ENCODE assay signal across 8 mouse cellular contexts in the genomic region with DNA sequence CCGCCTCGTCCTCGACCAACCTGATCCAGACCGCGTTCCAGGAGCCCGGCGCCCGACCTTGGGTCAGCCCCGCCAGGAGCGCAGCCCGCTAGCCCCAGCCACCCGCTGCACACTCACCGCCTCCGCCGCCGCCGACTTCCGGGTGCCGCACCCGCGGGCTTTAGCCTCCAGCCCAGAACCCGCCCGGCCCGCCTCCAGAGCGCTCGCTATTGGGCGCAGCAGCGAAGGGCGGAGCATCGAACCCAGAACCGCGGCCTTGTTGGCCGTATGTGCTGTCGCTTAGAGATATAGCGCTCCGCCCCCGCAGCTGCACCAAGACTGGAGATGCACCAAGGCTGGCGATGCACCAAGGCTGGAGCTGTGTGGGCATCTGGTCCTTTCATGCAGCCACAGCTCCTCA. TPM values are rescaled to one million over a fixed set of nuclear protein-coding genes. Genes with fewer than 3 reads are reported as not detected.
DNase-seq lines count a peak whose midpoint lies in the region; ATAC-seq and TF ChIP-seq lines count a peak whose summit lies in the region.

No protein-coding gene starts in this region.

- peak overlapping the region; percentile 69 for H3K4me2 ChIP-seq in kidney, embryonic 15.5 days

- 0 out of 2 replicates have a peak overlapping the region, but pooled peaks have one; percentile 15 for H3K27ac ChIP-seq in bone marrow macrophage, adult 2 months (ENCODE audit: insufficient read depth, low read depth, low read length)
- H3K27ac ChIP-seq in embryonic fibroblast, embryonic 13.5 days (ENCODE audit: insufficient read depth, low read length), result no peak overlapping the region
- peak overlapping the region; percentile 74 for H3K27ac ChIP-seq in heart, embryonic 10.5 days
- H3K27ac ChIP-seq in kidney, embryonic 15.5 days, result no peak overlapping the region

- peak overlapping the region; percentile 77 for H3K4me3 ChIP-seq in bone marrow macrophage, adult 2 months (ENCODE audit: insufficient read depth, low read length)
- H3K4me3 ChIP-seq in embryonic fibroblast, embryonic 13.5 days (ENCODE audit: insufficient read depth, low read length), result peak overlapping the region; percentile 63
- peak overlapping the region; percentile 73 for H3K4me3 ChIP-seq in heart, embryonic 10.5 days
- peak overlapping the region; percentile 55 for H3K4me3 ChIP-seq in kidney, embryonic 15.5 days (replicated peaks)

- peak; percentile 92 for ATAC-seq in kidney, embryonic 15.5 days (replicated peaks; ENCODE audit: low FRiP score)
- peak; percentile 92 for ATAC-seq in monocyte, adult 5-6 weeks (replicated peaks; ENCODE audit: insufficient number of reproducible peaks, low FRiP score, low TSS enrichment, poor library complexity, severe bottlenecking)

- TF ChIP-seq POLR2A in bone marrow macrophage, adult 2 months (IDR thresholded peaks at IDR 0.05; ENCODE audit: borderline replicate concordance, low read depth, low read length), result no peak
- peak; percentile 86 for TF ChIP-seq POLR2A in embryonic fibroblast, embryonic 13.5 days (IDR thresholded peaks at IDR 0.05; ENCODE audit: low read depth, low read length)

- peaks cover 15% of the 10 kb centered on the region for H3K4me1 ChIP-seq in bone marrow macrophage, adult 2 months (ENCODE audit: control insufficient read depth, insufficient read depth, low read length)
- peaks cover 4% of the 10 kb centered on the region; the same call in 1 of the 2 replicates for H3K4me1 ChIP-seq in embryonic fibroblast, embryonic 13.5 days (ENCODE audit: control insufficient read depth, insufficient read depth, low read length)
- peaks cover 47% of the 10 kb centered on the region for H3K4me1 ChIP-seq in heart, embryonic 10.5 days
- peaks cover 31% of the 10 kb centered on the region for H3K4me1 ChIP-seq in kidney, embryonic 15.5 days

- H3K36me3 ChIP-seq in heart, embryonic 10.5 days, result no peaks in the 10 kb centered on the region
- H3K36me3 ChIP-seq in kidney, embryonic 15.5 days, result no peaks in the 10 kb centered on the region

- no peak for TF ChIP-seq CTCF in bone marrow macrophage, adult 2 months (IDR thresholded peaks at IDR 0.05; ENCODE audit: low read depth, low read length)
- no peak for TF ChIP-seq CTCF in embryonic fibroblast, embryonic 13.5 days (IDR thresholded peaks at IDR 0.05; ENCODE audit: borderline replicate concordance, insufficient read depth, low read length)

- peak overlapping the region; percentile 40 for H3K9ac ChIP-seq in kidney, embryonic 15.5 days

- peak; percentile 98 for DNase-seq in A20 (ENCODE audit: low read depth, low spot score)
- peak; percentile 97 for DNase-seq in heart, embryonic 10.5 days (ENCODE audit: low spot score)
- DNase-seq in liver, result peak; percentile 98
- peak; percentile 98 to 99 for DNase-seq in spleen, postnatal 4 days (ENCODE audit: low spot score in 2 of 2)

- H3K27me3 ChIP-seq in heart, embryonic 10.5 days (ENCODE audit: insufficient read depth, poor library complexity, severe bottlenecking), result peaks cover 18% of the 10 kb centered on the region
- peaks cover 19% of the 10 kb centered on the region for H3K27me3 ChIP-seq in kidney, embryonic 15.5 days

- 0% methylated on average over 38 of the region's 38 CpGs for WGBS in heart, embryonic 10.5 days
- under 1% methylated on average over 38 of the region's 38 CpGs for WGBS in kidney, embryonic 15.5 days

- H3K9me3 ChIP-seq in heart, embryonic 10.5 days, result no peaks in the 10 kb centered on the region
- H3K9me3 ChIP-seq in kidney, embryonic 15.5 days (replicated peaks), result no peaks in the 10 kb centered on the region

RNA-seq across cellular contexts. Expression of a gene that starts 4.1 kb away (rescaled TPM):
- polyA plus RNA-seq in bone marrow macrophage, adult 2 months (2012; ENCODE audit: insufficient read depth, insufficient read length, missing spikeins), result 26.3 and 33.0 TPM in 2 replicates
- polyA plus RNA-seq in embryonic fibroblast, embryonic 13.5 days (2011; ENCODE audit: insufficient read length, low read depth, missing spikeins), result 27.1 and 32.7 TPM in 2 replicates
- 51.3 and 62.1 TPM in 2 replicates for polyA plus RNA-seq in heart, embryonic 10.5 days (2016; fragmentation: Nextera tagmentation; extraction: Ambion mirVana)
- 22.5 and 29.2 TPM in 2 replicates for polyA plus RNA-seq in kidney, embryonic 15.5 days (2015; fragmentation: Nextera tagmentation; extraction: Ambion mirVana)
- total RNA-seq in monocyte, adult 5-6 weeks (2017), result 15.3 to 37.3 TPM (median 31.7 TPM) in 3 replicates

RNA-seq across cellular contexts. Expression of a gene that starts 4.2 kb away (rescaled TPM):
- 1.8 and 3.5 TPM in 2 replicates for polyA plus RNA-seq in bone marrow macrophage, adult 2 months (2012; ENCODE audit: insufficient read depth, insufficient read length, missing spikeins)
- 6.7 and 8.1 TPM in 2 replicates for polyA plus RNA-seq in embryonic fibroblast, embryonic 13.5 days (2011; ENCODE audit: insufficient read length, low read depth, missing spikeins)
- polyA plus RNA-seq in heart, embryonic 10.5 days (2016; fragmentation: Nextera tagmentation; extraction: Ambion mirVana), result 25.8 and 29.7 TPM in 2 replicates
- 23.7 and 27.1 TPM in 2 replicates for polyA plus RNA-seq in kidney, embryonic 15.5 days (2015; fragmentation: Nextera tagmentation; extraction: Ambion mirVana)
- total RNA-seq in monocyte, adult 5-6 weeks (2017), result 1.4 to 2.2 TPM (median 1.7 TPM) in 3 replicates

RNA-seq across cellular contexts. Expression of a gene that starts 54.7 kb away (rescaled TPM):
- polyA plus RNA-seq in bone marrow macrophage, adult 2 months (2012; ENCODE audit: insufficient read depth, insufficient read length, missing spikeins), result 19.8 and 21.4 TPM in 2 replicates
- polyA plus RNA-seq in embryonic fibroblast, embryonic 13.5 days (2011; ENCODE audit: insufficient read length, low read depth, missing spikeins), result 47.4 and 50.6 TPM in 2 replicates
- 25.4 and 30.0 TPM in 2 replicates for polyA plus RNA-seq in heart, embryonic 10.5 days (2016; fragmentation: Nextera tagmentation; extraction: Ambion mirVana)
- 30.4 and 32.4 TPM in 2 replicates for polyA plus RNA-seq in kidney, embryonic 15.5 days (2015; fragmentation: Nextera tagmentation; extraction: Ambion mirVana)
- 33.6 to 45.3 TPM (median 37.4 TPM) in 3 replicates for total RNA-seq in monocyte, adult 5-6 weeks (2017)

Comparison
In these comparisons a context has a peak if more than half of its experiments do, and no peak if none do; other contexts are left out.
1. H3K27ac ChIP-seq: peak in bone marrow macrophage, adult 2 months (single experiment) and heart, embryonic 10.5 days (single experiment); none in embryonic fibroblast, embryonic 13.5 days (single experiment) and kidney, embryonic 15.5 days (single experiment).
2. Peak in every context shown above with its lines, with median percentiles within 50 percentile points of each other: DNase-seq and H3K4me3 ChIP-seq.